Mouse (Mus musculus): ENCODE measurements at regions not wholly inside any gene's neighbourhood (a gene's known extent, or its start where the extent isn't known, plus 50 kb on each side); places are given as distances from the start of the nearest gene placed in this dataset.
"Not testable (repeated sequence)": the region's sequence is repeated elsewhere in the genome, so short reads cannot be mapped to it uniquely, and the experiment has no call there.

GRCm38 (mm10) chr4:71409867-71410266 lies 347.9 kb downstream of the Gm11232 start:
- no peak for DNase-seq

DNA sequence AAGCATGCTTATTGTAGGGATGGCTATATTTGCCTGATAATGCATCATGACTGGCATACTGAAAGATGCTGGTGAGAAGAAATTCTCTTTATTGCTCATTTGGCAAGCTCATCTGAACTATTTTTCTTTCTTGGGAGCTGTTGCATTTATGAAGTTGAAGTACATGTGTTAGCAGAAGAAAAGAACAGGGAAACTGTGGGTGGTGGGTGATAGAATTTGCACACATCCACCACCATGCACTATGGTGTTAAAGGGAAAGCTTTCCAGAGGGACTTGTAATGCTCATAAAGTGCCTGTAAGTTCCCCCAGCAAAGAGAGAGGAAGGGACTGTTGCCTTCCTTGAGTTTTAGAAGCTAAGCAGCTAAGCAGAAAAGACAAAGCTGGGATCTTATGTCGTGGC lies 367.3 kb downstream of the Gm11232 start:
- no peak for DNase-seq

- no peak for DNase-seq
Measured at GRCm38 (mm10) chr4:71369276-71369675, 388.5 kb downstream of the Gm11232 start.

- no peak for DNase-seq
Measured at GRCm38 (mm10) chr4:71363761-71364160, 394.0 kb downstream of the Gm11232 start.

GRCm38 (mm10) chr4:71357626-71358025 lies 400.1 kb downstream of the Gm11232 start:
- no peak for DNase-seq

- no peak for DNase-seq
Measured at GRCm38 (mm10) chr4:71356714-71357113, 401.1 kb downstream of the Gm11232 start.

DNA sequence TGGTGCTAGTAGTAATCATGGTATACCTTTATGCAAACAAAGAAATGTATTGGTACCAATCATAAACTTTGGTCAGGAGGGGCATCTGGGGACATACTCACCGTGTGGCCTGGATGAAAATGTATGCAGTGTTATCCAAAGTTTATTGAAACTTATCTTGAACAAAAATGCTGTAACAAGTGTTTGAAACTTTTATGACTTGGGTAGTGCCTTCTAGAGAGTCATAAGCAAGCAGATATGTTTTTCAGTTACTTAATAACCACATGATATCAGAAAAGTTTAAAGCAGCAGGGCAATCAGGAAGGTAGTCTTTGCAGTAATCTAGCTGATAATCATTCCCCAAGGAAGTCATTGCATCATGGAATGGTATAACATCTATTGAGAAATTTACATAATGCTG lies 401.5 kb downstream of the Gm11232 start:
- no peak for DNase-seq

DNA sequence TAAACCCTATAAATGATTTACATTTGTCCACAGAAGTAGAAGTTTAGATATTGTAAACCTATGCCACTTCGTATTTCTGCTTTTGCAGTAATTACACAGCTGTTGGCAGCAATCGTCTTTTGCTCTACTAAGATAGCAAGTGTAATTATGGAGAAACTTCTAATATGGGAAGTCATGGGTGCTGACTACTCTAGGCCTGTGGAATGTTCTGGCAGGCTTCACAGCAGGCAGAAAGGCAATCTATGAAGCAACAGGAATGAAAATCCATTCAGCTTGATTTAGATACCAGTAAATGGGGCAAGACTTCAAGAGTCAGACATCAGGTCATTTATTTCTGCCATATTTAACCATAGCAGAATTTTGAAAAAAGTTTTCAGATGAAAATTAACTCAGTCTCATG lies 405.9 kb downstream of the Gm11232 start:
- no peak for DNase-seq

DNA sequence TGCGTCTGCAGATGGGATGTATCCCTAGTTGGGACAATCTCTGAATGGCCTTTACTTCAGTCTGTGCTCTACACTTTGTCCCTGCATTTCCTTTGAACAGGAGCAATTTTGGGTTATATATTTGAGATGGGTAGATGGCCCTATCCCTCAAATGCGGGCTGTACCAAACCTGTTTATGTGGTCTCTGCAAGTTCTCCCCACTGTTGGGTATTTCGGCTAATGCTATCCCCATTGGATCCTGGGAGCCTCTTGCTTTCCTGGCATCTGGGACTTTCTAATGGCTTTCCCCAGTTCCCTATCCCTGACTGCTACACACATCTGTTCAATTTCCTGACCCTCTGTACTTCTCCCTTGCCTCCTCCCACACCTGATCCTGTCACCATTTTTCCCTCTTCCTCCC lies 414.7 kb downstream of the Gm11232 start:
- DNase-seq, result no peak

DNA sequence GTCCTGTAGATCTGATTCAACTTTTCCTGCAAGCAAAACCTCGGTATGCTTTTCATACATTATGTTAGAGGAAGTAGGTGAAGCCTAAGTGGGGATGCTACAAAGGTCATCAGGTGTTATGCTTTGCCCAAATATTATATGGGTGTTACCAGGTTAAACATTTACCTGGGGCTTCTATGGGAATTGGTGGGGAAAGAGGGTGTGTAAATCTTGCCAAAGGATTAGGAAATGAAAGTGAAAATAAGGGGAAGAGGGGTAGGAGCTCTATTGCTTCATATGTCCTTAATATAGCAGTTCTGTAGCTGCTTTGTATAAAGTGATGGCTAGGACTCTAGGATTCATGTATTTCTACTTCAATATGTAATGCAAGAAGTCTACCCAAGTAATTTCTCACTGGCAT lies 419.2 kb downstream of the Gm11232 start:
- no peak for DNase-seq

- DNase-seq, result no peak
Measured at GRCm38 (mm10) chr4:71332672-71333071, 425.1 kb downstream of the Gm11232 start.

DNA sequence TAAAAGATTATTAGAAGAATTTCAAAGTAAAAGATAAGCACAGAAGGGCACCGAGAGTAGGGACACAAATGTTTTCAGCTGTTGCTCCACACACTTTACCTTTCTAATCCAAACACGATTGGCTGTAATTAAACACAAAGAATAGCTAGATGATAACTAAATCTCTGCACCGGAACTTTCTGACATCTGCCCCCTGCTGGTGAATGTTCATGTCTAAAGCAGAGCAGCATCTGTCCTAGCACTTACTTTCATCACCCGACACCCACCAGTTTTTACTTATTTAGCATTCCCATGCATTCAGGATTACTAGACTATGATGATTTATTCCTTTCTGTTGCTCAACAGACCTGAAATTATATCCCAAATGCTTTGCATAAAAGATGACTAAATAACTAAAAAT lies 425.7 kb downstream of the Gm11232 start:
- peak; percentile 14 for DNase-seq

GRCm38 (mm10) chr4:71316605-71317004 lies 441.2 kb downstream of the Gm11232 start:
- no peak for DNase-seq

DNA sequence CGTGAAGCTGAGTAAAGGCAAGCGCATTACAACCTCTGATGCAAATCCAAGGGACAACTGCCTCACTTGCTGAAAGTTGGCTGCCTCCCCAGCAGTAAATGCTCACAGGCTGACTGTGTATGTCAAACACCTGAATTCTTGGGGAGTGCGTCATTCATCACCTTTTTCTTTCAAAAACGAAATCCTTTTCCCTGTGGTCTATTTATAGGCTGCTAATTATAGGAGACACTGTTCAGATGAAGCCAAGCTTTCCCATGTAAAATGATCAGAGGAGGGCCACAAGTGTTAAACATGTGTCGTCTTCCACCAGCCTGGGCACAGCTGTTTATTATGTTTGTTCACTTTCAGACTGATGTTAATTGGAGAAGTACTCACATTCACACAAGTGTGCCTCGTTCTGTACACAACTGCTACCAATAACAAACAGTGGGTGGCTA lies 450.6 kb downstream of the Gm11232 start:
- no peak for DNase-seq

DNA sequence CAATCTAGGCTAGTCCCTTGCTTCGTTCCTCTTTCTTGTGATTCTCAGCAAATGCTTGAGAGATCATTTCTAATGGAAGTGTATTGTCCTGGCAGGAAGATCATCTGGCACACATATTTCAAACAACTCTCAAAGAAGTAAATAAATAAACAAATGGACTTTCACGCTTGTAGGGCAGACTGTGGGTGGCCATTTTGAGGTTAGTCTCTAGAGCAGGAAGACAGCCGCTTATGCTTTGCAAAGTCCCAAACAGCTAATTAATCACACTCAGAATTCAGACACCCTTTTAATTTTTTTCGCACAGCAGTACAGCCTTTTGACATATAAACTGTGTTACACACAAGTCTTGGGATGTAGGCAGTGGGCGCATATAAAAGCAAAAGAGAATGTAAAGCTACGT lies 451.1 kb downstream of the Gm11232 start:
- no peak for DNase-seq

DNA sequence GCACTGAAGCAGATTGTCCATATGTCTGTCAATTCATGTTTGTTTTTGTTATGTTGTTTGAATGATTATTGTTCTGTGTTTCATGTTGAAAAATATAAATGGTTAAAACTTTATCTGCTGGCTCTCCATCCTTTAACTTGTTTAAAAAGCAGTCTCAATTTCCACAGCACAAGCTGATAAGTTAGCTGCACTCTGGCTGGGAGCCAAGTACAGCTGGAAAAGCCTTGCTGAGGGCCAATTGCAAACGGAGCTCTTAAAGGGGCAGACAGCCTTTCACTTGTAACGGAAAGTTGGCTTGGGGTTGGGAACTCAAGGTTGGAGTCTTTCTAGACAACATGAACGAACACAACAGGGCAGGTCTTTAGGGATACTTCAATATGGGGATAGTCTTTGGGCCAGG lies 462.0 kb downstream of the Gm11232 start:
- not testable (repeated sequence) for DNase-seq

GRCm38 (mm10) chr4:71291741-71292149 lies 466.0 kb downstream of the Gm11232 start:
- peak; percentile 28 for DNase-seq

DNA sequence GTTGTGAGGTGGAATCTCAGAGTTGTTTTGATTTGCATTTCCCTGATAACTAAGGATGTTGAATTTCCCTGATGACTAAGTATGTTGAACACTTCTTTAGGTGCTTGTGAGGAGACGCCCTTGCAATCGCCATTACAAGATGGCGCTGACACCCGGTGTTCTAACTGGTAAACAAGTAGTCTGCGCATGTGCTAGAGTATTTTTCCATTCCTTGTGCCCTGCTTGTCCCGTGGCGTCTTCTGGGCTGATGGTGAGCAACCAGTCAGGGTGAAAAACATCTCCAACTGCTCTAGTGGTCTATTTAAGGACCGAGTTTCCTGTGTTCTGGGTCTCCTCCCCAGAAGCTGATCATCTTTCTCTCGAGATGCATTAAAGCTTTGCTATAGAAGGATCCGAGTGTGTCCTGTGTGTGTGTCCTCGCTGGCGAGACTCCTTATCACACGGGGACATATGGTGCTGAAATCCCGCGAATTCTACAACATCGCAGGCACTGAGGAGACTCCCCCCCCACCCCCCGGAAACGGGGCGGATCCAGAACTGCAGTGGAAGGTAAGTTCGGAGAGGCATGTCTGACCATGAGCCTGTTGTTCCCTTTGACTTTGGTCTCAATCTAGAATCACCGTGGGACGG lies 466.5 kb downstream of the Gm11232 start:
- peak; percentile 29 for DNase-seq

GRCm38 (mm10) chr4:71283147-71283546 lies 474.6 kb downstream of the Gm11232 start:
- DNase-seq, result no peak

- DNase-seq, result no peak
Measured at GRCm38 (mm10) chr4:71279710-71280109, 478.1 kb downstream of the Gm11232 start.

- no peak for DNase-seq
Measured at GRCm38 (mm10) chr4:71259897-71260296, 497.9 kb downstream of the Gm11232 start.

- no peak for DNase-seq
Measured at GRCm38 (mm10) chr4:71230497-71230872, 527.3 kb downstream of the Gm11232 start.

DNA sequence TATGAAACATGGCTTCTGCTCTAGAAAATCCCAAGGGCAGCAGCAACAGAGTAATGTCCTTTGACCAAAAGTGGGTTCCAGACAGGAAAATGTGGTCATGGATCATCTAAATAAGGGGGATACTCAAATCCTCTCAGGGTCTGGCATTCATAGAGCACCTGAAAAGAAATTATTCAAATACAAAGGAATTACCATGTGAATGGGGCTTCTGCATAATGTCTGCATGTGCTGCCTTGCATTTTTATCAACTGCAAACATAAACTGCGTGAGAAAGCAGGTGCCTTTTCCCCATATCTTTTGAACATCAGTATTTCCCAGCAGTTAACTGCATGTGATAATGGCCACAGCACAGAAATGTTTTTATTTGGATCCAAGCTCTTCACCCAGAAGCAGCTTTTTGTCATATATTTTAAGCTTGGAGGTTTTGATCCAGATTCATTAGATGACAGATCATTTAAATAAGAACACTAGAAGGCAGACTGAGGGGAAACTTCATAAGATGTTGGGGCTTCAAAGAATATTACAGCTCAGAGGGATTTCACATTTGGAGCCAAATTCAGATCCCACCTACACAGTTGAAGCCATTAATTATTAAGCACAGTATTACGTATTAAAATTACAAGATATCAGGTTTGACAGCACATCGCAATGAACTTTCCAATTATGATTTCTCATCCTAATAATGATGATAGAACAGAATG lies 527.8 kb downstream of the Gm11232 start:
- no peak for DNase-seq

- no peak for DNase-seq
Measured at GRCm38 (mm10) chr4:71226653-71227052, 531.1 kb downstream of the Gm11232 start.

GRCm38 (mm10) chr4:71218060-71218459 lies 539.7 kb downstream of the Gm11232 start:
- DNase-seq, result no peak
